Mouse (Mus musculus) midbrain, embryonic 11.5 days (tissue): Measurements from ENCODE around the gene Hoxc13. TPM values are rescaled to one million over a fixed set of nuclear protein-coding genes. Genes with fewer than 3 reads are reported as not detected.
A peak's percentile ranks its signal among the peaks of the same experiment; 100 is the strongest.

Experiments
- ATAC-seq: fragments of 200-750 bp; cut with Nextera tagmentation; 2 replicates; pipeline ENCODE4 v1.8.0; 2017; ENCODE audit warnings: moderate TSS enrichment, moderate library complexity; ENCODE audit not compliant: low FRiP score
- DNase-seq: peaks from one replicate; pipeline ENCODE4 v3.0.0; 2015; ENCODE audit warnings: low spot score; ENCODE audit errors: missing footprints
- H3K27ac ChIP-seq: fragments of 300-500 bp; sonication (generic); 2 replicates; pipeline ENCODE4 v1.5.1; 2014; ENCODE audit warnings: low read depth, low read length
- H3K27me3 ChIP-seq: fragments of 300-500 bp; sonication (generic); 2 replicates; pipeline ENCODE4 v1.6.1; 2014; ENCODE audit warnings: mild to moderate bottlenecking, low read length, moderate library complexity, mixed read lengths; ENCODE audit not compliant: control insufficient read depth, insufficient read depth
- H3K36me3 ChIP-seq: fragments of 300-500 bp; sonication (generic); 2 replicates; pipeline ENCODE4 v1.6.1; 2014; ENCODE audit warnings: mild to moderate bottlenecking, low read length, moderate library complexity, mixed read lengths; ENCODE audit not compliant: control insufficient read depth, insufficient read depth
- H3K4me1 ChIP-seq: fragments of 300-500 bp; sonication (generic); 2 replicates; pipeline ENCODE4 v1.6.1; 2014; ENCODE audit warnings: low read length; ENCODE audit not compliant: control insufficient read depth, insufficient read depth
- H3K4me2 ChIP-seq: fragments of 300-500 bp; sonication (generic); 2 replicates; pipeline ENCODE4 v1.6.1; 2014; ENCODE audit warnings: mild to moderate bottlenecking, moderate library complexity
- H3K4me3 ChIP-seq: fragments of 300-500 bp; sonication (generic); 2 replicates; pipeline ENCODE4 v1.5.1; 2014; ENCODE audit warnings: low read depth, low read length
- H3K9ac ChIP-seq: fragments of 300-500 bp; sonication (generic); 2 replicates; pipeline ENCODE4 v1.6.1; 2014; ENCODE audit warnings: low read length
- H3K9me3 ChIP-seq: fragments of 300-500 bp; sonication (generic); 2 replicates; pipeline ENCODE4 v1.6.1; 2016; ENCODE audit warnings: low read length; ENCODE audit not compliant: control insufficient read depth
- WGBS: fragments of 180-500 bp; shearing (Covaris S2); extraction: QIAGEN DNeasy Blood & Tissue Kit; methylation state at CpG from one replicate; pipeline ENCODE4 v1.1.7; 2014; 5-methylcytosine and 5-hydroxymethylcytosine counted together
- polyA plus RNA-seq: library from polyadenylated mRNA; unstranded; fragments of >200 nt; fragmentation: Nextera tagmentation; extraction: Ambion mirVana; gene quantifications from 2 replicates; pipeline ENCODE4 v1.2.1, GENCODE M21; 2014

The Hoxc13 gene
- polyA plus RNA-seq, 1 experiment from 2014 or later, result 0.11 TPM

GRCm38 (mm10) chr15:102934438-102934837, 13.5 kb downstream of the Hoxc13 start:
- under 1% methylated on average over 12 of the region's 12 CpGs for WGBS
- Histone ChIP-seq H3K9me3 (no peaks in the 10 kb centered on the region), H3K27ac (no peak overlapping the region), H3K27me3 (peaks cover 100% of the 10 kb centered on the region), H3K4me1 (no peaks in the 10 kb centered on the region), H3K36me3 (no peaks in the 10 kb centered on the region), H3K4me2 (no peak overlapping the region), H3K9ac (no peak overlapping the region), H3K4me3 (no peak overlapping the region)
- DNase-seq (no peak), ATAC-seq (no peak)

GRCm38 (mm10) chr15:102934897-102935296, 14.0 kb downstream of the Hoxc13 start:
- no peaks in the 10 kb centered on the region for H3K9me3 ChIP-seq
- H3K4me1 ChIP-seq, result no peaks in the 10 kb centered on the region
- WGBS, result under 1% methylated on average over 26 of the region's 27 CpGs
- H3K9ac ChIP-seq, result no peak overlapping the region
- no peak overlapping the region for H3K4me2 ChIP-seq
- H3K27me3 ChIP-seq, result peaks cover 100% of the 10 kb centered on the region
- H3K4me3 ChIP-seq, result no peak overlapping the region
- no peaks in the 10 kb centered on the region for H3K36me3 ChIP-seq
- DNase-seq, result no peak
- ATAC-seq, result no peak
- no peak overlapping the region for H3K27ac ChIP-seq

GRCm38 (mm10) chr15:102936279-102936972, 15.5 kb downstream of the Hoxc13 start, which contains the start of gene Hoxc12:
Hoxc12 (plus strand) TSS chr15:102936757.
- Histone ChIP-seq H3K9ac (no peak within 1 kb of the TSS), H3K27ac (no peak within 1 kb of the TSS), H3K4me3 (no peak within 1 kb of the TSS), H3K4me2 (no peak within 1 kb of the TSS), H3K9me3 (no peaks in the 10 kb centered on the region), H3K4me1 (no peaks in the 10 kb centered on the region), H3K27me3 (peaks cover 100% of the 10 kb centered on the region), H3K36me3 (no peaks in the 10 kb centered on the region)
- ATAC-seq, result no peak
- WGBS, result 1% methylated on average over 31 of the region's 31 CpGs
- no peak for DNase-seq

DNA sequence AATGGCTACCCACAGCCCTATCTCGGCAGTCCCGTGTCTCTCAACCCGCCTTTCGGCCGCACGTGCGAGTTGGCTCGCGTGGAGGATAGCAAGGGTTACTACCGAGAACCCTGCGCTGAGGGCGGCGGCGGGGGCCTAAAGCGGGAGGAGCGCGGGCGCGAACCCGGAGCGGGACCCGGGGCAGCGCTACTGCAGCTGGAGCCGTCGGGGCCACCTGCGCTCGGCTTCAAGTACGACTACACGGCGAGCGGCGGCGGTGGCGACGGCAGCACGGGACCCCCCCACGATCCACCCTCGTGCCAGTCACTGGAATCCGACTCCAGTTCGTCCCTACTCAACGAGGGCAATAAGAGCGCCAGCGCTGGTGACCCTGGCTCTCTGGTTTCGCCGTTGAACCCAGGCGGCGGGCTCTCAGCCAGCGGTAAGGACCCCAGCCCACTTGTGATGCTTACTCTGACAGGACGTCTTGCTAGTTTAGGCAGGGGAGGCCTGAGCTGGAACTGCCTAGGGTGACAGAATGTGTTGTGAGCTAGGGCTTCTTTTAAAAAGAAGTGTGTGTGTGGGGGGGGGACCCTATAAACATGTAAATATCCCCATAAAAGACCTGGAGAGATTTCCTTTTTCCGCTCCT, 16.2 kb downstream of the Hoxc13 start:
- no peak for DNase-seq

GRCm38 (mm10) chr15:102939256-102940155, 18.6 kb downstream of the Hoxc13 start:
- no peak for DNase-seq
- no peak overlapping the region for H3K27ac ChIP-seq
- 1% methylated on average over 34 of the region's 34 CpGs for WGBS
- peaks cover 100% of the 10 kb centered on the region for H3K27me3 ChIP-seq
- H3K4me2 ChIP-seq, result no peak overlapping the region
- ATAC-seq, result no peak
- H3K4me3 ChIP-seq, result no peak overlapping the region
- no peaks in the 10 kb centered on the region for H3K36me3 ChIP-seq
- no peaks in the 10 kb centered on the region for H3K9me3 ChIP-seq
- no peak overlapping the region for H3K9ac ChIP-seq
- 0 out of 2 replicates have a peak, but pooled peaks cover 3% of the 10 kb centered on the region for H3K4me1 ChIP-seq

More for the DNA sequence above, 16.2 kb downstream of the Hoxc13 start:
- H3K36me3 ChIP-seq, result no peaks in the 10 kb centered on the region
- H3K4me3 ChIP-seq, result no peak overlapping the region
- H3K9me3 ChIP-seq, result no peaks in the 10 kb centered on the region
- H3K27me3 ChIP-seq, result peaks cover 100% of the 10 kb centered on the region
- H3K4me2 ChIP-seq, result no peak overlapping the region
- WGBS, result under 1% methylated on average over 50 of the region's 50 CpGs
- no peak overlapping the region for H3K9ac ChIP-seq
- no peak for ATAC-seq
- no peak overlapping the region for H3K27ac ChIP-seq
- no peaks in the 10 kb centered on the region for H3K4me1 ChIP-seq

DNA sequence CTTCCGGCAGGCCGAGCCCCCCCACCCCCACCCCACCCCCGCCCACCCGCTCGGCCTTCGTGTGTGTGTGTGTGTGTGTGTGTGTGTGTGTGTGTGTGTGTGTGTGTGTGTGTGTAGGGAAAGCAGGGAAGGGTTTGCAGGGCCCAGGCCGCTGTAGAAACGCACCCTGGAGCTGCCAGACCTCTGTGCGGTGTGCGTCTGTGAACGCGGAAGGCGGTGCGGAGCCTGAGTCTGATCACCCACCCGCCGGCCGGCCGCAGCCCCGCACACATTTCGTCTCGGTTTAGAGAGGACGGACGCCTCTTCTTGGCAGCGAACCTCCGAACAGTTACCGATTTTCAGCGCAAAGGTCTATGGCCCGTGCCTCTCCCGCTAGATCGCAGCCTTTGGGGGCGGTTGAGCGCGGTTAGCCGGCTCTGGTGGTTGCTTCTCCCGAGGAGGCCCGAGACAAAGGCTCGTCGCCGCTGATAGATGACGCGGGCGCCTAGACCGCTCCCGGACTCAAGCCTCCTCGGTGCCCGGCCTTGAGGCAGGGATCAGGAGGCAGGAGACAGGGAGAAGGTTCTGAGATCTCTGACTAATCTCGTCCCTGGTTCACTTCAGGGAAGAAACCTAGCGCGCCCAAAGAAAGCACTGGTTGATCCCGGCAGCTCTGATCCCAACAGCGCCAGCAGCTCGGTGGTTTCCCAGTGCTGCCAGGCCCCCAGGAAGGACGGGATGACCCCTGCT, 22.0 kb downstream of the Hoxc13 start:
- DNase-seq (peak; percentile 97), ATAC-seq (no peak)
- Histone ChIP-seq H3K36me3 (no peaks in the 10 kb centered on the region), H3K27ac (no peak overlapping the region), H3K4me2 (peak overlapping the region; percentile 24), H3K9ac (no peak overlapping the region), H3K27me3 (peaks cover 100% of the 10 kb centered on the region), H3K4me1 (0 out of 2 replicates have a peak, but pooled peaks cover 3% of the 10 kb centered on the region), H3K9me3 (no peaks in the 10 kb centered on the region), H3K4me3 (peak overlapping the region; percentile 6; the same call in 1 of the 2 replicates)
- WGBS, result under 1% methylated on average over 46 of the region's 53 CpGs

- Histone ChIP-seq H3K36me3 (no peaks in the 10 kb centered on the region), H3K9ac (no peak overlapping the region), H3K27me3 (peaks cover 100% of the 10 kb centered on the region), H3K27ac (no peak overlapping the region), H3K4me1 (0 out of 2 replicates have a peak, but pooled peaks cover 3% of the 10 kb centered on the region), H3K4me2 (no peak overlapping the region), H3K4me3 (peak overlapping the region; percentile 6; the same call in 1 of the 2 replicates), H3K9me3 (no peaks in the 10 kb centered on the region)
- peak; percentile 95 for DNase-seq
- no peak for ATAC-seq
- WGBS, result 5% methylated on average over 5 of the region's 5 CpGs
Observed at GRCm38 (mm10) chr15:102943468-102943813, 22.5 kb downstream of the Hoxc13 start.

- 10% methylated on average over 22 of the region's 22 CpGs for WGBS
- H3K4me1 ChIP-seq, result 0 out of 2 replicates have a peak, but pooled peaks cover 3% of the 10 kb centered on the region
- H3K36me3 ChIP-seq, result no peaks in the 10 kb centered on the region
- H3K27ac ChIP-seq, result no peak overlapping the region
- ATAC-seq (no peak), DNase-seq (no peak)
- H3K4me2 ChIP-seq, result no peak overlapping the region
- H3K27me3 ChIP-seq, result peaks cover 100% of the 10 kb centered on the region
- no peak overlapping the region for H3K4me3 ChIP-seq
- no peaks in the 10 kb centered on the region for H3K9me3 ChIP-seq
- H3K9ac ChIP-seq, result no peak overlapping the region
Observed at GRCm38 (mm10) chr15:102945185-102946077, 24.5 kb downstream of the Hoxc13 start.
